ENCODE assay signal across 8 mouse cellular contexts in genomic region chr9:110725721-110726135, GRCm38 (mm10). TPM values are rescaled to one million over a fixed set of nuclear protein-coding genes. Genes with fewer than 3 reads are reported as not detected.
A peak's percentile ranks its signal among the peaks of the same experiment; 100 is the strongest.
DNase-seq lines count a peak whose midpoint lies in the region; ATAC-seq and TF ChIP-seq lines count a peak whose summit lies in the region.

No protein-coding gene starts in this region.

- H3K4me1 ChIP-seq in heart, embryonic 14.5 days (ENCODE audit: control insufficient read depth in 2 of 2, insufficient read depth in 2 of 2, low read length in 2 of 2), result peaks cover 8 to 18% of the 10 kb centered on the region in 2 experiments; a peak in 3 of 4 replicates
- H3K4me1 ChIP-seq in heart, embryonic 11.5 days (ENCODE audit: control insufficient read depth, insufficient read depth, low read length), result peaks cover 7% of the 10 kb centered on the region; the same call in 1 of the 2 replicates
- H3K4me1 ChIP-seq in hindbrain, embryonic 15.5 days (replicated peaks), result peaks cover 21% of the 10 kb centered on the region
- H3K4me1 ChIP-seq in limb, embryonic 14.5 days (ENCODE audit: control insufficient read depth, insufficient read depth, low read length), result peaks cover 30% of the 10 kb centered on the region

- no peak overlapping the region for H3K4me2 ChIP-seq in heart, embryonic 14.5 days (ENCODE audit: low read length)
- no peak overlapping the region for H3K4me2 ChIP-seq in heart, embryonic 11.5 days
- H3K4me2 ChIP-seq in hindbrain, embryonic 15.5 days, result no peak overlapping the region
- H3K4me2 ChIP-seq in limb, embryonic 14.5 days (replicated peaks; ENCODE audit: low read depth, low read length, severe bottlenecking), result no peak overlapping the region

- H3K9me3 ChIP-seq in heart, embryonic 14.5 days (ENCODE audit: control insufficient read depth, low read length), result no peaks in the 10 kb centered on the region
- no peaks in the 10 kb centered on the region for H3K9me3 ChIP-seq in heart, embryonic 11.5 days (replicated peaks; ENCODE audit: control insufficient read depth, low read length)
- no peaks in the 10 kb centered on the region for H3K9me3 ChIP-seq in hindbrain, embryonic 15.5 days
- H3K9me3 ChIP-seq in limb, embryonic 14.5 days (ENCODE audit: control insufficient read depth, low read length), result no peaks in the 10 kb centered on the region

- no peak for ATAC-seq in heart, embryonic 14.5 days (ENCODE audit: insufficient number of reproducible peaks, insufficient read depth, low FRiP score, low read depth)
- no peak for ATAC-seq in heart, embryonic 11.5 days (replicated peaks; ENCODE audit: insufficient number of reproducible peaks, low FRiP score, low TSS enrichment)
- peak; percentile 29; the same call in 1 of the 2 replicates for ATAC-seq in hindbrain, embryonic 15.5 days (ENCODE audit: low FRiP score, low read depth)
- ATAC-seq in limb, embryonic 14.5 days (ENCODE audit: low FRiP score, low read depth), result peak; percentile 42; the same call in 1 of the 2 replicates
- no peak for ATAC-seq in erythroid progenitor cell, adult 5-6 weeks (replicated peaks; ENCODE audit: low FRiP score, poor library complexity, severe bottlenecking)

- peak overlapping the region; percentile 38; the same call in 1 of the 2 replicates for H3K9ac ChIP-seq in heart, embryonic 14.5 days (ENCODE audit: low read length)
- no peak overlapping the region for H3K9ac ChIP-seq in heart, embryonic 11.5 days (ENCODE audit: low read depth, low read length)
- H3K9ac ChIP-seq in hindbrain, embryonic 15.5 days, result no peak overlapping the region
- no peak overlapping the region for H3K9ac ChIP-seq in limb, embryonic 14.5 days (ENCODE audit: low read depth, low read length, severe bottlenecking)

- H3K27ac ChIP-seq in heart, embryonic 14.5 days (replicated peaks in 1 of 2; ENCODE audit: control insufficient read depth in 1 of 2, insufficient read depth in 1 of 2, low read depth in 2 of 2, low read length in 2 of 2), result no peak overlapping the region
- no peak overlapping the region for H3K27ac ChIP-seq in heart, embryonic 11.5 days (ENCODE audit: low read depth, low read length)
- no peak overlapping the region for H3K27ac ChIP-seq in hindbrain, embryonic 15.5 days (replicated peaks)
- no peak overlapping the region for H3K27ac ChIP-seq in limb, embryonic 14.5 days (replicated peaks; ENCODE audit: low read depth, low read length)

- H3K4me3 ChIP-seq in heart, embryonic 14.5 days (ENCODE audit: control insufficient read depth in 1 of 2, insufficient read depth in 1 of 2, low read depth in 1 of 2, low read length in 2 of 2), result no peak overlapping the region
- H3K4me3 ChIP-seq in heart, embryonic 11.5 days (ENCODE audit: low read depth, low read length), result no peak overlapping the region
- no peak overlapping the region for H3K4me3 ChIP-seq in hindbrain, embryonic 15.5 days
- H3K4me3 ChIP-seq in limb, embryonic 14.5 days (replicated peaks; ENCODE audit: low read length), result no peak overlapping the region

- 28% methylated on average over 9 of the region's 9 CpGs for WGBS in heart, embryonic 14.5 days
- WGBS in heart, embryonic 11.5 days (ENCODE audit: insufficient replicate concordance), result 26% methylated on average over 9 of the region's 9 CpGs
- 14% methylated on average over 9 of the region's 9 CpGs for WGBS in hindbrain, embryonic 15.5 days
- WGBS in limb, embryonic 14.5 days, result 8% methylated on average over 9 of the region's 9 CpGs

- no peak for TF ChIP-seq POLR2A in limb, embryonic 14.5 days (IDR thresholded peaks at IDR 0.05; ENCODE audit: borderline replicate concordance, extremely low read depth, insufficient read depth, insufficient read length)

- peaks cover 8% of the 10 kb centered on the region; the same call in 1 of the 2 replicates for H3K27me3 ChIP-seq in heart, embryonic 14.5 days (ENCODE audit: control insufficient read depth, insufficient read depth, low read length)
- H3K27me3 ChIP-seq in heart, embryonic 11.5 days (ENCODE audit: control insufficient read depth, insufficient read depth, low read length), result peaks cover 11% of the 10 kb centered on the region
- peaks cover 16% of the 10 kb centered on the region for H3K27me3 ChIP-seq in hindbrain, embryonic 15.5 days
- peaks cover 13% of the 10 kb centered on the region; the same call in 1 of the 2 replicates for H3K27me3 ChIP-seq in limb, embryonic 14.5 days (ENCODE audit: control insufficient read depth, insufficient read depth, low read length)

- DNase-seq in MN1 (ENCODE audit: low spot score), result peak; percentile 91
- DNase-seq in embryo, embryonic 10.5 days (ENCODE audit: low spot score), result peak; percentile 52
- DNase-seq in limb, embryonic 14.5 days (ENCODE audit: low spot score), result peak; percentile 59
- no peak for DNase-seq in c-Kit-positive CD71-positive TER-119-positive erythroid progenitor cells, embryonic 14.5 days (ENCODE audit: low spot score)

- peaks cover 68% of the 10 kb centered on the region for H3K36me3 ChIP-seq in heart, embryonic 14.5 days (ENCODE audit: control insufficient read depth, insufficient read depth, low read length)
- peaks cover 18% of the 10 kb centered on the region for H3K36me3 ChIP-seq in heart, embryonic 11.5 days (ENCODE audit: control insufficient read depth, insufficient read depth, low read length)
- no peaks in the 10 kb centered on the region; the same call in 1 of the 2 replicates for H3K36me3 ChIP-seq in hindbrain, embryonic 15.5 days
- H3K36me3 ChIP-seq in limb, embryonic 14.5 days (ENCODE audit: control insufficient read depth, insufficient read depth, low read length), result peaks cover 90% of the 10 kb centered on the region

RNA-seq across cellular contexts. Expression of gene Myl3, which starts 15.9 kb away (rescaled TPM):
- polyA plus RNA-seq in heart, embryonic 14.5 days (2014; fragmentation: Nextera tagmentation; extraction: Ambion mirVana), result 4,569 and 4,875 TPM in 2 replicates
- 3,236 and 3,494 TPM in 2 replicates for polyA plus RNA-seq in heart, embryonic 11.5 days (2014; fragmentation: Nextera tagmentation; extraction: Ambion mirVana)
- 0.17 TPM in 1 of 2 replicates, not detected in the other for polyA plus RNA-seq in hindbrain, embryonic 15.5 days (2015; fragmentation: Nextera tagmentation; extraction: Ambion mirVana)
- 18.9 and 26.1 TPM in 2 replicates for polyA plus RNA-seq in limb, embryonic 14.5 days (2012; rRNA removed)
- polyA plus RNA-seq in limb, embryonic 14.5 days (2014; fragmentation: Nextera tagmentation; extraction: Ambion mirVana), result 16.4 and 28.1 TPM in 2 replicates
- not detected in 2 replicates for total RNA-seq in erythroid progenitor cell, adult 5-6 weeks (2015; ENCODE audit: low replicate concordance)
- not detected in 2 replicates for total RNA-seq in erythroid progenitor cell, adult 5-6 weeks (2017; ENCODE audit: low replicate concordance)

RNA-seq across cellular contexts. Expression of gene Pth1r, which starts 21.2 kb away (rescaled TPM):
- 22.2 and 23.9 TPM in 2 replicates for polyA plus RNA-seq in heart, embryonic 14.5 days (2014; fragmentation: Nextera tagmentation; extraction: Ambion mirVana)
- polyA plus RNA-seq in heart, embryonic 11.5 days (2014; fragmentation: Nextera tagmentation; extraction: Ambion mirVana), result 24.3 and 27.8 TPM in 2 replicates
- 11.0 and 12.0 TPM in 2 replicates for polyA plus RNA-seq in hindbrain, embryonic 15.5 days (2015; fragmentation: Nextera tagmentation; extraction: Ambion mirVana)
- 149 and 203 TPM in 2 replicates for polyA plus RNA-seq in limb, embryonic 14.5 days (2012; rRNA removed)
- 96.9 and 99.1 TPM in 2 replicates for polyA plus RNA-seq in limb, embryonic 14.5 days (2014; fragmentation: Nextera tagmentation; extraction: Ambion mirVana)
- total RNA-seq in erythroid progenitor cell, adult 5-6 weeks (2015; ENCODE audit: low replicate concordance), result 1.3 TPM in 1 of 2 replicates, not detected in the other
- total RNA-seq in erythroid progenitor cell, adult 5-6 weeks (2017; ENCODE audit: low replicate concordance), result 0.77 TPM in 1 of 2 replicates, not detected in the other

Comparison
In these comparisons a context has a peak if more than half of its experiments do, and no peak if none do; other contexts are left out.
1. ATAC-seq: peak in hindbrain, embryonic 15.5 days (single experiment) and limb, embryonic 14.5 days (single experiment); none in heart, embryonic 14.5 days (single experiment), heart, embryonic 11.5 days (single experiment) and erythroid progenitor cell, adult 5-6 weeks (single experiment).
2. RNA of gene Myl3, which starts 15.9 kb away (polyA plus RNA-seq): 4,569 to 4,875 TPM in heart, embryonic 14.5 days and 3,236 to 3,494 TPM in heart, embryonic 11.5 days; 16.4 to 28.1 TPM in limb, embryonic 14.5 days and 0.17 TPM in hindbrain, embryonic 15.5 days; every median in the first group is over 100 times any median in the second.